Mouse (Mus musculus) gonadal fat pad, adult 2 months (tissue): ENCODE results near the gene Hic1. TPM values are rescaled to one million over a fixed set of nuclear protein-coding genes. Genes with fewer than 3 reads are reported as not detected.

Source experiments
- DNase-seq: peaks from one replicate; pipeline ENCODE4 v3.0.0-alpha.2; 2012; ENCODE audit warnings: low read depth
- polyA plus RNA-seq: library from polyadenylated mRNA; depleted of rRNA; stranded (reverse); fragments of >200 nt; gene quantifications from 2 replicates; pipeline ENCODE4 v1.2.3, GENCODE M21; 2012

The Hic1 gene
- polyA plus RNA-seq, 1 experiment = 16.8 TPM

GRCm38 (mm10) chr11:75167643-75168589 is 1.4 kb downstream of the Hic1 start:
- DNase-seq = no peak

- no peak for DNase-seq
Measured at GRCm38 (mm10) chr11:75166861-75167642, 2.3 kb downstream of the Hic1 start.

- DNase-seq = no peak
Measured at GRCm38 (mm10) chr11:75166193-75166842, 3.0 kb downstream of the Hic1 start.

- no peak for DNase-seq
Measured at GRCm38 (mm10) chr11:75165441-75166192, 3.7 kb downstream of the Hic1 start.

GRCm38 (mm10) chr11:75164750-75165149 is 4.6 kb downstream of the Hic1 start:
- no peak for DNase-seq

- no peak for DNase-seq
Measured at GRCm38 (mm10) chr11:75164051-75164450, 5.3 kb downstream of the Hic1 start.

- DNase-seq = no peak
Measured at GRCm38 (mm10) chr11:75163379-75163778, 5.9 kb downstream of the Hic1 start.

- DNase-seq = no peak
Measured at GRCm38 (mm10) chr11:75162591-75163080, 6.7 kb downstream of the Hic1 start.

GRCm38 (mm10) chr11:75161417-75162008 is 7.8 kb downstream of the Hic1 start:
- DNase-seq = no peak

- DNase-seq = no peak
Measured at GRCm38 (mm10) chr11:75160954-75161353, 8.4 kb downstream of the Hic1 start.

- DNase-seq = no peak
Measured at GRCm38 (mm10) chr11:75159564-75159963, 9.8 kb downstream of the Hic1 start.

- no peak for DNase-seq
Measured at GRCm38 (mm10) chr11:75158432-75158831, 10.9 kb downstream of the Hic1 start.

GRCm38 (mm10) chr11:75157901-75158300 is 11.4 kb downstream of the Hic1 start:
- DNase-seq = no peak

GRCm38 (mm10) chr11:75157037-75157436 is 12.3 kb downstream of the Hic1 start:
- DNase-seq = no peak

GRCm38 (mm10) chr11:75156416-75156815 is 12.9 kb downstream of the Hic1 start:
- DNase-seq = no peak

- DNase-seq = no peak
Measured at GRCm38 (mm10) chr11:75155985-75156384, 13.3 kb downstream of the Hic1 start.

- DNase-seq = no peak
Measured at GRCm38 (mm10) chr11:75154053-75154585, 15.2 kb downstream of the Hic1 start.

- no peak for DNase-seq
Measured at GRCm38 (mm10) chr11:75152603-75153557, 16.4 kb downstream of the Hic1 start.

- DNase-seq = no peak
Measured at GRCm38 (mm10) chr11:75150346-75150745, 19.0 kb downstream of the Hic1 start.
